Mouse (Mus musculus): ENCODE measurements around the gene Lrrc20.

DNA sequence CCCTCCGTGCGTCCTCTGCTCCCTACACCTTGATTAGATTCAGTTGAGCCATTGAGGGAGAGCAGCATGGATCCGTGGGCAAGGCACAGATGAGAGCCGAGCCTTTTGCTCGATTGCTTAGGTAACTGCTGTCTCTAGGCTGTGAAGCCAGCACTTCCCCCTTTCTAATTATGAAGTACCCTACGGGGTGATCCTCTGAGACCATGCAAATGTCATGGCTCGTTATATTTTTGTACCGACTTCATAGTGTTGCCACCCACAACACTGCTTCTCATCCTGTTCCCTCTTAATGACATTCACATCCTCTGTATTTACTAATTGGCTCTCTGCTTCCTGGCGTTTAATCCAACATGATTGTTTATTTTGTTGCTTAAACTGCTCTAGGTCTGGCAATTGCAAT, 146.1 kb downstream of the Lrrc20 start:
- TF ChIP-seq CTCF (IDR thresholded peaks at IDR 0.05; ENCODE audit: control insufficient read depth, insufficient read depth, insufficient read length) = no peak
- no peak for TF ChIP-seq CEBPB (IDR thresholded peaks at IDR 0.05; ENCODE audit: low read depth)
- TF ChIP-seq USF1 (IDR thresholded peaks at IDR 0.05; ENCODE audit: low read depth) = no peak
